Mouse (Mus musculus): ENCODE results near the gene Atxn1. TPM values are rescaled to one million over a fixed set of nuclear protein-coding genes. Genes with fewer than 3 reads are reported as not detected.

The Atxn1 gene
- total and polyA plus RNA-seq, 3 experiments, result 7.5 to 30.1 (median 27.3) TPM

- DNase-seq, result no peak
- WGBS, result 100% methylated on average over 3 of the region's 3 CpGs
- Histone ChIP-seq H3K36me3 (ENCODE audit: control insufficient read depth, insufficient read depth, low read length) (no peaks in the 10 kb centered on the region), H3K27ac (no peak overlapping the region), H3K9ac (ENCODE audit: low read depth, low read length) (no peak overlapping the region), H3K79me2 (replicated peaks; ENCODE audit: control insufficient read depth, insufficient read depth, low read length) (no peaks in the 10 kb centered on the region), H3K27me3 (ENCODE audit: control insufficient read depth, insufficient read depth, low read length) (no peaks in the 10 kb centered on the region), H3K4me3 (no peak overlapping the region), H3K4me1 (ENCODE audit: control insufficient read depth, insufficient read depth, low read length) (no peaks in the 10 kb centered on the region)
- intact Hi-C loops (cut with DNase I), result no loop called here
- TF ChIP-seq CTCF (IDR thresholded peaks at IDR 0.05) (no peak), POLR2A (IDR thresholded peaks at IDR 0.05; ENCODE audit: insufficient read depth, low read depth, low read length) (no peak), EP300 (IDR thresholded peaks at IDR 0.05; ENCODE audit: insufficient read depth, low read depth, low read length) (no peak)
Observed at GRCm38 (mm10) chr13:45735802-45736201, 229.0 kb downstream of the Atxn1 start.

- intact Hi-C loops (cut with DNase I), result no loop called here
- no peaks in the 10 kb centered on the region for H3K36me3 ChIP-seq (ENCODE audit: control insufficient read depth, insufficient read depth, low read length)
- H3K27ac ChIP-seq, result no peak overlapping the region
- no peak for DNase-seq
- TF ChIP-seq POLR2A (IDR thresholded peaks at IDR 0.05; ENCODE audit: insufficient read depth, low read depth, low read length), result no peak
- no peak for TF ChIP-seq EP300 (IDR thresholded peaks at IDR 0.05; ENCODE audit: insufficient read depth, low read depth, low read length)
- TF ChIP-seq CTCF (IDR thresholded peaks at IDR 0.05), result no peak
- no peak overlapping the region for H3K4me3 ChIP-seq
- H3K27me3 ChIP-seq (ENCODE audit: control insufficient read depth, insufficient read depth, low read length), result no peaks in the 10 kb centered on the region
- WGBS, result 95% methylated on average over 3 of the region's 3 CpGs
- no peaks in the 10 kb centered on the region for H3K79me2 ChIP-seq (replicated peaks; ENCODE audit: control insufficient read depth, insufficient read depth, low read length)
- no peak overlapping the region for H3K9ac ChIP-seq (ENCODE audit: low read depth, low read length)
- no peaks in the 10 kb centered on the region for H3K4me1 ChIP-seq (ENCODE audit: control insufficient read depth, insufficient read depth, low read length)
Observed at GRCm38 (mm10) chr13:45734531-45734930, 230.3 kb downstream of the Atxn1 start.

- H3K36me3 ChIP-seq (ENCODE audit: control insufficient read depth, insufficient read depth, low read length), result no peaks in the 10 kb centered on the region
- no peak overlapping the region for H3K4me3 ChIP-seq
- no peaks in the 10 kb centered on the region for H3K79me2 ChIP-seq (replicated peaks; ENCODE audit: control insufficient read depth, insufficient read depth, low read length)
- intact Hi-C loops (cut with DNase I), result no loop called here
- no peaks in the 10 kb centered on the region for H3K4me1 ChIP-seq (ENCODE audit: control insufficient read depth, insufficient read depth, low read length)
- DNase-seq, result no peak
- TF ChIP-seq POLR2A (IDR thresholded peaks at IDR 0.05; ENCODE audit: insufficient read depth, low read depth, low read length) (no peak), CTCF (IDR thresholded peaks at IDR 0.05) (no peak), EP300 (IDR thresholded peaks at IDR 0.05; ENCODE audit: insufficient read depth, low read depth, low read length) (no peak)
- 55% methylated on average over 6 of the region's 6 CpGs for WGBS
- H3K9ac ChIP-seq (ENCODE audit: low read depth, low read length), result no peak overlapping the region
- no peaks in the 10 kb centered on the region for H3K27me3 ChIP-seq (ENCODE audit: control insufficient read depth, insufficient read depth, low read length)
- H3K27ac ChIP-seq, result no peak overlapping the region
Observed at GRCm38 (mm10) chr13:45732590-45732989, 232.2 kb downstream of the Atxn1 start.

DNA sequence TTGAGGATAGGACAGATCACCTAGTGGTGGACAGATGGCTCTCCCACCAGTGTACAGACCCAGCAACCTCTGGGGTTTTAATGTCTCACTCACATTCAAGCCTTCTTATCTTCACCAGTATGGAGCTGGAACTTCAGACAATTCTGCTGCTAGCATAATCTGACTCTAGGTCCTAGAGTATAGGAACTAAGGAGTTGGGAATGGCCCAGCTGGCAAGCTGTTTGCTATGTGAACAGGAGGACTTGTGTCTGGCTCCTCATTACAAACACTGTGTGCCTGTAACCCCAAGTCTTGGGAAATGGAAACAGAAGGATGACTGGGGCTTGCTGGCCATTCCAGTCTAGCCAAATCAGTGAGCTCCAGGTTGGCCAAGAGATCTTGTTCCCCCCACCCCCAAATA is 237.9 kb downstream of the Atxn1 start:
- intact Hi-C loops (cut with DNase I), result no loop called here
- H3K9ac ChIP-seq (ENCODE audit: low read depth, low read length), result no peak overlapping the region
- H3K27me3 ChIP-seq (ENCODE audit: control insufficient read depth, insufficient read depth, low read length), result no peaks in the 10 kb centered on the region
- no peak for TF ChIP-seq POLR2A (IDR thresholded peaks at IDR 0.05; ENCODE audit: insufficient read depth, low read depth, low read length)
- TF ChIP-seq EP300 (IDR thresholded peaks at IDR 0.05; ENCODE audit: insufficient read depth, low read depth, low read length), result no peak
- TF ChIP-seq CTCF (IDR thresholded peaks at IDR 0.05), result no peak
- no peak for DNase-seq
- H3K27ac ChIP-seq, result no peak overlapping the region
- no peaks in the 10 kb centered on the region for H3K79me2 ChIP-seq (replicated peaks; ENCODE audit: control insufficient read depth, insufficient read depth, low read length)
- H3K4me3 ChIP-seq, result no peak overlapping the region
- H3K4me1 ChIP-seq (ENCODE audit: control insufficient read depth, insufficient read depth, low read length), result peaks cover 4% of the 10 kb centered on the region
- H3K36me3 ChIP-seq (ENCODE audit: control insufficient read depth, insufficient read depth, low read length), result peaks cover 4% of the 10 kb centered on the region; the same call in 1 of the 2 replicates

DNA sequence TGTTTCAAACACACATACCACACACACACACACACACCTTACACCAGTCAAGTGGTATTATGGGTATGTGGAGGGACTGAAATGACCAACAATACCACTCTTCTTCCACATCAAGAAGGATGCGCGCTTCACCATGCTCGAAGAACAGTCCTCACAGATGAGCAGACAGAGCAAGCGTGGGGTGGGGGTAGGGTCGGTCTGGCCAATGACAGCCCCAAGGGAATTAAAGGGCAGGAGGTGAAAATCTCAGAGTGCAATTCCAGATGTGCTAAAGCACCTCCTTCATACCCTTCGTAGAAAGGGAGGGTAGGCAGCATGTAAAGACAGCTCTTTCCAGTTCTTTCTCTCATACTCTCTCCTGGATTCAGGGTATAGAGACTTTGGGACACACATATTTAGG is 238.6 kb downstream of the Atxn1 start:
- DNase-seq, result peak in 1 of 2 experiments; percentile 26
- intact Hi-C loops (cut with DNase I), result no loop called here
- WGBS, result 56% methylated on average over 6 of the region's 6 CpGs

DNA sequence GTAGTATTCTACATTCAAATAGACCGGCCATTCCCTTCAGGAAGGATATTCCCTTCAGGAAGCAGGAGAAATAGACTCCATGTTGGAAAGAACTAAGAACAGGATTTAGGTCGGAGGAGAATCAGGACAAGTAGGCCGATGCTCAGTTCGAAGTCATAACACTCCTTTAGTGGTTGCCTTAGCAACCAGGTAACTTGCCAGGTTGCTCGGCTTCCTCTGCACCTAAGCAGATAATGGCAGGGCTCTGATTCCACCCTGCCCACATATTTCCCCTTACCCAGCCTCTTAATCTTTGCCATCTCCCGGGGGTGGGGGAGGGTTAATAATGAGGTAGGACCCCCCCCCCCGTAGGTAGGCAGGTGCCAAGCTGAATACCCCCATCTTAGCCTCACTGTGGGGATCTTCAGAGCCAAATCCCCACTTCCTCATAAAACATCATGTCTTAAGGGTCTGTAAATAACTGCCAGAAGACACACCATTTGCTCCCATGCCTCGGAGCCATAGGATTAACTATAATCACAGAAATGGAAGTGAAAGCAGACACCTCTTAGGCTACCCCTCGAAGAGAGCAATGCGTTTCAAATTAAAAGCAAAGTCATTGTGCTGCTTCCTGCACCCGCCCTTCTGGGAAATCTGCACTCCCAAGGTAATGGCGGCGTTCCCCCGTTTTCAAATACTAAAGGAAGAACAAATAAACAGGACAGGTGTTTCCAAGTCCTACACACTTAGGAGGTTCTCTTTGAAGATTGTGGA is 240.1 kb downstream of the Atxn1 start:
- TF ChIP-seq CTCF (IDR thresholded peaks at IDR 0.05) (no peak), POLR2A (IDR thresholded peaks at IDR 0.05; ENCODE audit: insufficient read depth, low read depth, low read length) (no peak), EP300 (IDR thresholded peaks at IDR 0.05; ENCODE audit: insufficient read depth, low read depth, low read length) (0 out of 2 replicates have a peak, but pooled peaks have one; percentile 28)
- peak in 1 of 2 experiments; percentile 37 for DNase-seq
- Histone ChIP-seq H3K4me1 (ENCODE audit: control insufficient read depth, insufficient read depth, low read length) (peaks cover 7% of the 10 kb centered on the region), H3K4me3 (no peak overlapping the region), H3K27ac (peak overlapping the region; percentile 27; the same call in 1 of the 2 replicates), H3K9ac (ENCODE audit: low read depth, low read length) (no peak overlapping the region), H3K79me2 (replicated peaks; ENCODE audit: control insufficient read depth, insufficient read depth, low read length) (no peaks in the 10 kb centered on the region), H3K27me3 (ENCODE audit: control insufficient read depth, insufficient read depth, low read length) (no peaks in the 10 kb centered on the region), H3K36me3 (ENCODE audit: control insufficient read depth, insufficient read depth, low read length) (peaks cover 7% of the 10 kb centered on the region)
- intact Hi-C loops (cut with DNase I), result no loop called here
- WGBS, result 59% methylated on average over 14 of the region's 14 CpGs

More for the DNA sequence above, 238.6 kb downstream of the Atxn1 start:
- Histone ChIP-seq H3K79me2 (replicated peaks; ENCODE audit: control insufficient read depth, insufficient read depth, low read length) (no peaks in the 10 kb centered on the region), H3K36me3 (ENCODE audit: control insufficient read depth, insufficient read depth, low read length) (peaks cover 7% of the 10 kb centered on the region), H3K4me3 (no peak overlapping the region), H3K27ac (no peak overlapping the region), H3K4me1 (ENCODE audit: control insufficient read depth, insufficient read depth, low read length) (peaks cover 6% of the 10 kb centered on the region), H3K9ac (ENCODE audit: low read depth, low read length) (no peak overlapping the region), H3K27me3 (ENCODE audit: control insufficient read depth, insufficient read depth, low read length) (no peaks in the 10 kb centered on the region)
- peak; percentile 42; the same call in 1 of the 2 replicates for TF ChIP-seq EP300 (IDR thresholded peaks at IDR 0.05; ENCODE audit: insufficient read depth, low read depth, low read length)
- no peak for TF ChIP-seq POLR2A (IDR thresholded peaks at IDR 0.05; ENCODE audit: insufficient read depth, low read depth, low read length)

Measured in heart, adult 2 months (tissue).